In the genomic region with DNA sequence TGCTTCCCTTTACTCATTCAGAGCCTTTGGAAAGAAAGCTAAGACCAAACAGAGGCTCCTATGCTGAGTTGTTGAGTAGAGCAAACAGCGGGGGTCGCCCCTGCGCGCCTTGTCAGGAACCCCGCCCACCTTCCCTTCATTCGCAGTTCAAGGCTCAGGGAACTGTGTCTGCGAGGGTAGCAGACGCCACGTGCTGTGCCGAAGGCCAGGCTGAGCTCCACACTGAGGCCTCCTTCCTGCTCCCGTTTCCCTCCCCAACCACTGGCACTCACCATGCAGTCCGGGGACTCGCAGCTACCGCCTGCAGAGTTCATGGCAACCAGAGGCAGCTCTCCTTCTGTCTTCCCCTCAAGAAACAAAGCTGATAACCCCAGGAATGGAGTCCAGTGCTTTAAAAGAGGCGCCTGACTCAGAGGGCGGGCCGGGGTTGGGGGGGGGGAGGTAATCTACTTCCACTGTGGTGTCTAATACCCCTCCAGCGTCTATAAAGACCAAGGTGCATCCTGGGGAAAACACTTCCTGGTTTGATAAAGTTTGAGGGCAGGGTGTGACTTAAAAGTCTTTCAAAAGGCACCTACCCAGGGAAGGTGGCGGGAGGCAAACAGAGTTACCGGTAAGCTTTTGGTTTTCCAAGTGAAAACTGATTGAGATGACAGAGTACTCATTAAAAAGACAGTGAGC, we compare ENCODE assay signal across 8 mouse cellular contexts. TPM values are rescaled to one million over a fixed set of nuclear protein-coding genes. Genes with fewer than 3 reads are reported as not detected.
A peak's percentile ranks its signal among the peaks of the same experiment; 100 is the strongest.
DNase-seq lines count a peak whose midpoint lies in the region; ATAC-seq and TF ChIP-seq lines count a peak whose summit lies in the region.

Slc23a4 (minus strand) TSS at position 324 of the 681 bp plus-strand sequence.

- no peaks in the 10 kb centered on the region; the same call in 1 of the 2 replicates for H3K79me2 ChIP-seq in MEL (ENCODE audit: control insufficient read depth, insufficient read depth, low read length, poor library complexity)

- H3K9me3 ChIP-seq in MEL (replicated peaks; ENCODE audit: insufficient read depth, low read length) = no peaks in the 10 kb centered on the region
- H3K9me3 ChIP-seq in midbrain, embryonic 14.5 days (ENCODE audit: control insufficient read depth, low read length) = no peaks in the 10 kb centered on the region

- H3K27me3 ChIP-seq in MEL (ENCODE audit: control insufficient read depth in 1 of 2, insufficient read depth in 2 of 2, low read length in 2 of 2) = no peaks in the 10 kb centered on the region
- H3K27me3 ChIP-seq in midbrain, embryonic 14.5 days (ENCODE audit: control insufficient read depth, insufficient read depth, low read length) = no peaks in the 10 kb centered on the region

- peak within 1 kb of the TSS; percentile 73 for H3K9ac ChIP-seq in MEL (ENCODE audit: control insufficient read depth, low read depth, low read length, poor library complexity, severe bottlenecking)
- H3K9ac ChIP-seq in midbrain, embryonic 14.5 days (replicated peaks; ENCODE audit: low read length) = no peak within 1 kb of the TSS

- ATAC-seq in common myeloid progenitor, adult 5-6 weeks (replicated peaks; ENCODE audit: low read depth, poor library complexity, severe bottlenecking) = peak; percentile 59
- peak; percentile 32 for ATAC-seq in inflammation-experienced regulatory T-cells, adult 6 months
- no peak; the same call in 1 of the 2 replicates for ATAC-seq in midbrain, embryonic 14.5 days (ENCODE audit: low FRiP score, low TSS enrichment)

- TF ChIP-seq RAD21 in MEL (IDR thresholded peaks at IDR 0.05; ENCODE audit: low read depth, low read length) = no peak

- H3K36me3 ChIP-seq in MEL (ENCODE audit: control insufficient read depth in 1 of 2, insufficient read depth in 2 of 2, low read length in 2 of 2) = peaks cover 0 to 8% of the 10 kb centered on the region in 2 experiments; a peak in 2 of 4 replicates
- H3K36me3 ChIP-seq in midbrain, embryonic 14.5 days (ENCODE audit: control insufficient read depth, insufficient read depth, low read length) = no peaks in the 10 kb centered on the region

- H3K4me3 ChIP-seq in MEL (ENCODE audit: control insufficient read depth in 1 of 2, insufficient read depth in 1 of 2, low read depth in 2 of 2, low read length in 2 of 2) = peak within 1 kb of the TSS; percentile 31 to 61
- no peak within 1 kb of the TSS for H3K4me3 ChIP-seq in midbrain, embryonic 14.5 days (replicated peaks; ENCODE audit: low read depth, low read length)

- peak in 1 of 2 experiments; percentile 44; a peak in 1 of 4 replicates for TF ChIP-seq POLR2A in MEL (IDR thresholded peaks at IDR 0.05; ENCODE audit: control insufficient read depth in 1 of 2, insufficient read depth in 1 of 2, low read depth in 1 of 2, low read length in 2 of 2, poor library complexity in 1 of 2)

- peak within 1 kb of the TSS; percentile 29 for H3K4me2 ChIP-seq in midbrain, embryonic 14.5 days (ENCODE audit: low read length)

- peak; percentile 77 for DNase-seq in MEL (ENCODE audit: low read depth, low spot score)
- DNase-seq in midbrain, embryonic 14.5 days = peak; percentile 43
- DNase-seq in thymus, postnatal 4 days = peak; percentile 76
- DNase-seq in left cerebral cortex, adult 9 months (ENCODE audit: low spot score in 2 of 2) = no peak
- no peak for DNase-seq in urinary bladder, postnatal 4 days (ENCODE audit: low spot score in 2 of 2)
- DNase-seq in kidney, postnatal 10 days = no peak

- TF ChIP-seq EP300 in MEL (IDR thresholded peaks at IDR 0.05; ENCODE audit: low read depth in 1 of 2, low read length in 2 of 2) = no peak

- TF ChIP-seq CTCF in MEL (IDR thresholded peaks at IDR 0.05 in 2 of 3, conservative IDR thresholded peaks at IDR 0.05 in 1 of 3; ENCODE audit: control insufficient read depth in 1 of 3, insufficient read depth in 1 of 3, low read depth in 2 of 3, low read length in 3 of 3, poor library complexity in 1 of 3, severe bottlenecking in 1 of 3) = no peak

- 7% methylated on average over 20 of the region's 20 CpGs for WGBS in midbrain, embryonic 14.5 days

- H3K4me1 ChIP-seq in MEL (ENCODE audit: control insufficient read depth in 1 of 2, insufficient read depth in 2 of 2, low read length in 2 of 2) = peaks cover 2 to 11% of the 10 kb centered on the region in 2 experiments; a peak in 2 of 4 replicates
- H3K4me1 ChIP-seq in midbrain, embryonic 14.5 days (ENCODE audit: control insufficient read depth, insufficient read depth, low read length) = peaks cover 7% of the 10 kb centered on the region; the same call in 1 of the 2 replicates

- H3K27ac ChIP-seq in MEL (ENCODE audit: control insufficient read depth, low read depth, low read length) = peak within 1 kb of the TSS; percentile 39; the same call in 1 of the 2 replicates
- H3K27ac ChIP-seq in midbrain, embryonic 14.5 days (replicated peaks; ENCODE audit: low read depth, low read length) = no peak within 1 kb of the TSS

TF ChIP-seq in MEL, 35 proteins besides CTCF, POLR2A, EP300 and RAD21:
- TF ChIP-seq RCOR1 (IDR thresholded peaks at IDR 0.05; ENCODE audit: low read depth, low read length) (no peak), E2F4 (IDR thresholded peaks at IDR 0.05; ENCODE audit: borderline replicate concordance, low read depth, low read length) (no peak), MAX (IDR thresholded peaks at IDR 0.05; ENCODE audit: low read length) (peak; percentile 96), MXI1 (IDR thresholded peaks at IDR 0.05; ENCODE audit: low read depth, low read length) (peak; percentile 91), ELF1 (IDR thresholded peaks at IDR 0.05; ENCODE audit: low read depth, low read length) (peak; percentile 72), SIN3A (IDR thresholded peaks at IDR 0.05; ENCODE audit: low read length) (peak; percentile 81), HCFC1 (IDR thresholded peaks at IDR 0.05; ENCODE audit: low read depth, low read length) (peak; percentile 58), MAFK (IDR thresholded peaks at IDR 0.05; ENCODE audit: borderline replicate concordance, low read depth, low read length) (no peak), MYC (IDR thresholded peaks at IDR 0.05; ENCODE audit: low read depth, low read length) (peak; percentile 93), TCF12 (IDR thresholded peaks at IDR 0.05; ENCODE audit: low read depth, low read length) (0 out of 2 replicates have a peak, but pooled peaks have one; percentile 15)

RNA-seq across cellular contexts. Expression of gene Slc23a4, which starts in this region (rescaled TPM):
- 5.5 and 6.2 TPM in 2 replicates for total RNA-seq in MEL (2012; rRNA removed)
- 10 to 100 TPM in 1 of 2 experiments, not detected in 1; 10.2 TPM for polyA plus RNA-seq in MEL (2012; ENCODE audit: insufficient read depth in 1 of 2, insufficient read length in 2 of 2, low read depth in 1 of 2, low replicate concordance in 2 of 2, missing spikeins in 1 of 2)
- 0.18 and 0.39 TPM in 2 replicates for total RNA-seq in common myeloid progenitor, adult 5-6 weeks (2017)
- polyA plus RNA-seq in inflammation-experienced regulatory T-cells, adult 6 months (2017; shearing (Covaris generic)) = under 1 TPM in 1 of 3 experiments, not detected in 2; 0.59 TPM
- 0.75 and 0.80 TPM in 2 replicates for polyA plus RNA-seq in midbrain, embryonic 14.5 days (2014; fragmentation: Nextera tagmentation; extraction: Ambion mirVana)

Comparison
In these comparisons a context has a peak if more than half of its experiments do, and no peak if none do; other contexts are left out.
1. Peak in ATAC-seq in common myeloid progenitor, adult 5-6 weeks; RNA of the gene not detected or under 1 TPM.
2. Peak in ATAC-seq in inflammation-experienced regulatory T-cells, adult 6 months; RNA of the gene not detected or under 1 TPM.
3. Peak in DNase-seq and H3K4me2 ChIP-seq in midbrain, embryonic 14.5 days; RNA of the gene not detected or under 1 TPM.
4. DNase-seq: peak in MEL (single experiment) and thymus, postnatal 4 days (single experiment); none in left cerebral cortex, adult 9 months (0 of 2), urinary bladder, postnatal 4 days (0 of 2) and kidney, postnatal 10 days (single experiment).